Mouse (Mus musculus): Measurements from ENCODE around the gene Vdac1. TPM values are rescaled to one million over a fixed set of nuclear protein-coding genes. Genes with fewer than 3 reads are reported as not detected.

The Vdac1 gene
- polyA plus RNA-seq, 1 experiment from 2014 or later, result 153 TPM

GRCm38 (mm10) chr11:52421053-52421778 is 60.6 kb downstream of the Vdac1 start:
- H3K4me2 ChIP-seq, result no peak overlapping the region
- 30% methylated on average over 12 of the region's 12 CpGs for WGBS (ENCODE audit: insufficient replicate concordance)
- no peaks in the 10 kb centered on the region for H3K4me1 ChIP-seq (replicated peaks)
- H3K36me3 ChIP-seq, result no peaks in the 10 kb centered on the region
- no peak overlapping the region for H3K27ac ChIP-seq
- H3K9ac ChIP-seq, result no peak overlapping the region
- H3K4me3 ChIP-seq (replicated peaks), result no peak overlapping the region
- H3K9me3 ChIP-seq (replicated peaks), result no peaks in the 10 kb centered on the region
- DNase-seq, result peak; percentile 23
- H3K27me3 ChIP-seq, result 0 out of 2 replicates have a peak, but pooled peaks cover 2% of the 10 kb centered on the region
- ATAC-seq (ENCODE audit: low read depth), result no peak

GRCm38 (mm10) chr11:52429440-52429839 is 68.8 kb downstream of the Vdac1 start:
- no peaks in the 10 kb centered on the region for H3K27me3 ChIP-seq
- DNase-seq (no peak), ATAC-seq (ENCODE audit: low read depth) (no peak)
- 72% methylated on average over 6 of the region's 6 CpGs for WGBS (ENCODE audit: insufficient replicate concordance)
- H3K4me3 ChIP-seq (replicated peaks), result no peak overlapping the region
- H3K4me2 ChIP-seq, result no peak overlapping the region
- no peaks in the 10 kb centered on the region for H3K4me1 ChIP-seq (replicated peaks)
- no peak overlapping the region for H3K27ac ChIP-seq
- H3K36me3 ChIP-seq, result no peaks in the 10 kb centered on the region
- no peak overlapping the region for H3K9ac ChIP-seq
- no peaks in the 10 kb centered on the region for H3K9me3 ChIP-seq (replicated peaks)

GRCm38 (mm10) chr11:52431594-52431993 is 70.9 kb downstream of the Vdac1 start:
- no peaks in the 10 kb centered on the region for H3K4me1 ChIP-seq (replicated peaks)
- H3K36me3 ChIP-seq, result no peaks in the 10 kb centered on the region
- DNase-seq (no peak), ATAC-seq (ENCODE audit: low read depth) (no peak)
- no peak overlapping the region for H3K4me2 ChIP-seq
- H3K27me3 ChIP-seq, result no peaks in the 10 kb centered on the region
- H3K9ac ChIP-seq, result no peak overlapping the region
- 54% methylated on average over 5 of the region's 5 CpGs for WGBS (ENCODE audit: insufficient replicate concordance)
- H3K4me3 ChIP-seq (replicated peaks), result no peak overlapping the region
- no peak overlapping the region for H3K27ac ChIP-seq
- H3K9me3 ChIP-seq (replicated peaks), result no peaks in the 10 kb centered on the region

- Histone ChIP-seq H3K9ac (no peak overlapping the region), H3K4me3 (replicated peaks) (no peak overlapping the region), H3K27ac (no peak overlapping the region), H3K36me3 (no peaks in the 10 kb centered on the region), H3K4me1 (replicated peaks) (no peaks in the 10 kb centered on the region), H3K4me2 (no peak overlapping the region), H3K9me3 (replicated peaks) (no peaks in the 10 kb centered on the region), H3K27me3 (peaks cover 5% of the 10 kb centered on the region; the same call in 1 of the 2 replicates)
- 72% methylated on average over 5 of the region's 5 CpGs for WGBS (ENCODE audit: insufficient replicate concordance)
- no peak for DNase-seq
- no peak for ATAC-seq (ENCODE audit: low read depth)
These were observed 71.5 kb downstream of the Vdac1 start for GRCm38 (mm10) chr11:52432148-52432547.

GRCm38 (mm10) chr11:52433076-52433796 is 72.6 kb downstream of the Vdac1 start:
- H3K4me3 ChIP-seq (replicated peaks), result no peak overlapping the region
- no peak for DNase-seq
- no peak overlapping the region for H3K4me2 ChIP-seq
- no peaks in the 10 kb centered on the region for H3K36me3 ChIP-seq
- peaks cover 5% of the 10 kb centered on the region; the same call in 1 of the 2 replicates for H3K27me3 ChIP-seq
- no peak for ATAC-seq (ENCODE audit: low read depth)
- no peaks in the 10 kb centered on the region for H3K4me1 ChIP-seq (replicated peaks)
- WGBS (ENCODE audit: insufficient replicate concordance), result 67% methylated on average over 8 of the region's 8 CpGs
- no peak overlapping the region for H3K9ac ChIP-seq
- no peak overlapping the region for H3K27ac ChIP-seq
- no peaks in the 10 kb centered on the region for H3K9me3 ChIP-seq (replicated peaks)

- Histone ChIP-seq H3K4me3 (replicated peaks) (no peak overlapping the region), H3K4me2 (no peak overlapping the region)
- ATAC-seq (ENCODE audit: low read depth), result no peak
These were observed 73.1 kb downstream of the Vdac1 start for GRCm38 (mm10) chr11:52433797-52434195.

GRCm38 (mm10) chr11:52435466-52435865 is 74.8 kb downstream of the Vdac1 start:
- WGBS (ENCODE audit: insufficient replicate concordance), result 73% methylated on average over 5 of the region's 5 CpGs
- Histone ChIP-seq H3K9me3 (replicated peaks) (no peaks in the 10 kb centered on the region), H3K27ac (no peak overlapping the region), H3K9ac (no peak overlapping the region), H3K4me3 (replicated peaks) (no peak overlapping the region), H3K4me2 (no peak overlapping the region), H3K27me3 (peaks cover 5% of the 10 kb centered on the region; the same call in 1 of the 2 replicates), H3K4me1 (replicated peaks) (no peaks in the 10 kb centered on the region), H3K36me3 (no peaks in the 10 kb centered on the region)
- no peak for ATAC-seq (ENCODE audit: low read depth)
- DNase-seq, result no peak

More at GRCm38 (mm10) chr11:52433797-52434195, 73.1 kb downstream of the Vdac1 start:
- no peak for DNase-seq
- H3K36me3 ChIP-seq, result no peaks in the 10 kb centered on the region
- 45% methylated on average over 2 of the region's 2 CpGs for WGBS (ENCODE audit: insufficient replicate concordance)
- no peaks in the 10 kb centered on the region for H3K4me1 ChIP-seq (replicated peaks)
- peaks cover 5% of the 10 kb centered on the region; the same call in 1 of the 2 replicates for H3K27me3 ChIP-seq
- no peak overlapping the region for H3K9ac ChIP-seq
- H3K9me3 ChIP-seq (replicated peaks), result no peaks in the 10 kb centered on the region
- H3K27ac ChIP-seq, result no peak overlapping the region

- Histone ChIP-seq H3K9ac (no peak overlapping the region), H3K9me3 (replicated peaks) (no peaks in the 10 kb centered on the region), H3K27ac (no peak overlapping the region), H3K36me3 (no peaks in the 10 kb centered on the region), H3K27me3 (peaks cover 5% of the 10 kb centered on the region; the same call in 1 of the 2 replicates), H3K4me3 (replicated peaks) (no peak overlapping the region), H3K4me1 (replicated peaks) (no peaks in the 10 kb centered on the region), H3K4me2 (no peak overlapping the region)
- ATAC-seq (ENCODE audit: low read depth) (no peak), DNase-seq (no peak)
- WGBS (ENCODE audit: insufficient replicate concordance), result 23% methylated on average over 10 of the region's 10 CpGs
These were observed 76.5 kb downstream of the Vdac1 start for GRCm38 (mm10) chr11:52437123-52437522.

Other genes starting within 250 kb of the Vdac1 start
- not detected in 2 replicates for gene Olfr1373, start 215.3 kb upstream of the Vdac1 start, polyA plus RNA-seq (2015; fragmentation: Nextera tagmentation; extraction: Ambion mirVana)
- not detected in 2 replicates for gene Olfr1371, start 146.9 kb upstream of the Vdac1 start, polyA plus RNA-seq (2015; fragmentation: Nextera tagmentation; extraction: Ambion mirVana)
- 377 and 461 TPM in 2 replicates for gene Skp1a, start 128.9 kb upstream of the Vdac1 start, polyA plus RNA-seq (2015; fragmentation: Nextera tagmentation; extraction: Ambion mirVana)
- 1.9 and 2.0 TPM in 2 replicates for gene Tcf7, start 77.8 kb upstream of the Vdac1 start, polyA plus RNA-seq (2015; fragmentation: Nextera tagmentation; extraction: Ambion mirVana)
- 53.6 and 69.1 TPM in 2 replicates for gene 9530068E07Rik, start 35.6 kb downstream of the Vdac1 start, polyA plus RNA-seq (2015; fragmentation: Nextera tagmentation; extraction: Ambion mirVana)